Mouse (Mus musculus): Measurements from ENCODE around the gene Arl6ip4. TPM values are rescaled to one million over a fixed set of nuclear protein-coding genes. Genes with fewer than 3 reads are reported as not detected.

The Arl6ip4 gene
- total and polyA plus RNA-seq, 3 experiments = 17.5 to 41.5 (median 34.2) TPM

DNA sequence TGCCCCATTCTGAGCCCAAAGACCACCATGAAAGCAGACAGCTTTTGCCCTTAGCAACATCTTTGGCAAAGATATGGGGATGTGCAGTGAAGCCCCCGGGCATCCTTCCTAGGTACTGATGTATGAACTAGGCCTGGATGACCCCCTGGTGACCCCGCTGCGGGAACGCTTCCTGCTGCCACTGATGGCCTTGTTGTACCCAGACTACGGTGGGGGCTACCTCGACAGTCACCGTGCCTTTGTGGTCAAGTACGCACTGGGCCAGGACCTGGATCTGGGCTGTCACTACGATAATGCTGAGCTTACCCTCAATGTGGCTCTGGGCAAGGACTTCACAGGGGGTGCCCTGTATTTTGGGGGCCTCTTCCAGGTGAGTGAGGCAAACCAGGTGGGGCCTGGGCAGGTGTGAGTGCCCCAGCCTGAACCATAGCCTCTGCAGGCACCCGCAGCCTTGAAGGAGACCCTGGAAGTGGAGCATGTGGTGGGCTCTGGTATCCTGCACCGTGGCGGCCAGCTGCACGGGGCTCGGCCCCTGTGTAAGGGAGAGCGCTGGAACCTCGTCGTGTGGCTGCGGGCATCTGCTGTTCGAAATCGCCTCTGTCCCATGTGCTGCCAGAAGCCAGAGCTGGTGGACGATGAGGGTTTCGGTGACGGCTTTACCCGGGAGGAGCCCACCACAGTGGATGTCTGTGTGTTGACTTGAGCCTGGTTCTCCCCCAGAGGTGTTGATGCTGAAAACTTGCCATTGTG is 1.4 kb upstream of the Arl6ip4 start:
- Histone ChIP-seq H3K27me3 (ENCODE audit: control insufficient read depth, insufficient read depth, low read length) (no peaks in the 10 kb centered on the region), H3K9ac (ENCODE audit: low read depth, low read length) (no peak overlapping the region), H3K27ac (no peak overlapping the region), H3K4me3 (no peak overlapping the region), H3K79me2 (replicated peaks; ENCODE audit: control insufficient read depth, insufficient read depth, low read length) (peaks cover 5% of the 10 kb centered on the region; the same call in 1 of the 2 replicates), H3K36me3 (ENCODE audit: control insufficient read depth, insufficient read depth, low read length) (no peaks in the 10 kb centered on the region), H3K4me1 (ENCODE audit: control insufficient read depth, insufficient read depth, low read length) (peaks cover 13% of the 10 kb centered on the region)
- intact Hi-C loops (cut with DNase I) = loop anchor here (5.0 to 10.0 kb wide), 2 partner anchors 138 to 430 kb away; partner anchors contain the start of gene Tmed2
- 92% methylated on average over 24 of the region's 24 CpGs for WGBS
- TF ChIP-seq POLR2A (IDR thresholded peaks at IDR 0.05; ENCODE audit: insufficient read depth, low read depth, low read length) (no peak), CTCF (IDR thresholded peaks at IDR 0.05) (no peak), EP300 (IDR thresholded peaks at IDR 0.05; ENCODE audit: insufficient read depth, low read depth, low read length) (no peak)
- no peak for DNase-seq

DNA sequence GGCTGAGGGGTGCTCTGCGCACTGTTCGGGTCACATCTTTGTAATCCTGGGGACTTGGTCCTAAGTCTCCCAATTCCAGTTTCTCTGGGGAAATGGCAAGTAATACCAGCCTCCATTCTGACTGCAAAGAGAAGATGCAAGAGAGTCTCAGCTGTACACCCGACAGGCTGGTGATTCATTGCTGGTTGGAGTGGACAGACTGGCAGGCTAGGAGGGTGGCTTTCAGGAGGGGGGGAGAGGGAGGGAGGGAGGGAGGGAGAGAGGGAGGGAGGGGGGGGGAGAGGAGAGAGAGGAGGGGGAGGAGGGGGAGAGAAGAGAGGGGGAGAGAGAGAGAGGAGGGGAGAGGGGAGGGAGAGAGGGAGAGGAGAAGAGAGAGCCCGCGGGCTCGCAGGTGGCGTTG is 358 bp upstream of the Arl6ip4 start:
- Histone ChIP-seq H3K79me2 (replicated peaks; ENCODE audit: control insufficient read depth, insufficient read depth, low read length) (peaks cover 5% of the 10 kb centered on the region; the same call in 1 of the 2 replicates), H3K4me3 (peak overlapping the region; percentile 99), H3K9ac (ENCODE audit: low read depth, low read length) (peak overlapping the region; percentile 58), H3K36me3 (ENCODE audit: control insufficient read depth, insufficient read depth, low read length) (no peaks in the 10 kb centered on the region), H3K27ac (peak overlapping the region; percentile 82), H3K27me3 (ENCODE audit: control insufficient read depth, insufficient read depth, low read length) (no peaks in the 10 kb centered on the region), H3K4me1 (ENCODE audit: control insufficient read depth, insufficient read depth, low read length) (peaks cover 13% of the 10 kb centered on the region)
- 21% methylated on average over 7 of the region's 7 CpGs for WGBS
- TF ChIP-seq EP300 (IDR thresholded peaks at IDR 0.05; ENCODE audit: insufficient read depth, low read depth, low read length) = no peak
- TF ChIP-seq CTCF (IDR thresholded peaks at IDR 0.05) = no peak
- no peak for TF ChIP-seq POLR2A (IDR thresholded peaks at IDR 0.05; ENCODE audit: insufficient read depth, low read depth, low read length)
- DNase-seq = no peak
- intact Hi-C loops (cut with DNase I) = loop anchor here (10.0 kb wide), 1 partner anchor 429 kb away; the partner anchor contains the start of gene Tmed2

DNA sequence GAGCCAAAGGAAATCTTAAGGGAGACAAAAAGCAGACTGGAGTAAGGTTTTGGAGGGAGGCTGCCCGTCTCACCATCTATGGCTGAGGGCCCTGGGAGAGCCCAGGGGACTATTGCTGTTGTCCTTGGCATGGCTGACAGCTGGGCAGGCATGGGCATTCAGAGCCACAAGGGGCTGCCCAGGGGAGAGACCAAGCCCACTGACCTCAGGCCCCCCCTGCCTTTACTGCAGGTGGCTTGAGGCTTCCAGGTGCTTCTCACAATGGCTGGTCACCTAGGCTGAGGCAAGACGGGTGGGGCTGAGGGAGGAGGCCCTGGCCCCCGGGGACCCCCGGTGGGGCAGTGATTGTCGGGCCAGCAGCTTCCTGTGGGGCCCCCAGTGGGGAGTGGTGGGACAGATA is 3.3 kb downstream of the Arl6ip4 start:
- no peak overlapping the region for H3K27ac ChIP-seq
- DNase-seq = no peak
- H3K4me1 ChIP-seq (ENCODE audit: control insufficient read depth, insufficient read depth, low read length) = peaks cover 8% of the 10 kb centered on the region
- no peaks in the 10 kb centered on the region for H3K36me3 ChIP-seq (ENCODE audit: control insufficient read depth, insufficient read depth, low read length)
- H3K27me3 ChIP-seq (ENCODE audit: control insufficient read depth, insufficient read depth, low read length) = no peaks in the 10 kb centered on the region
- intact Hi-C loops (cut with DNase I) = loop anchor here (10.0 kb wide), 1 partner anchor 426 kb away; the partner anchor contains the start of gene Tmed2
- no peak overlapping the region for H3K4me3 ChIP-seq
- H3K79me2 ChIP-seq (replicated peaks; ENCODE audit: control insufficient read depth, insufficient read depth, low read length) = peaks cover 4% of the 10 kb centered on the region; the same call in 1 of the 2 replicates
- H3K9ac ChIP-seq (ENCODE audit: low read depth, low read length) = no peak overlapping the region
- 40% methylated on average over 5 of the region's 5 CpGs for WGBS
- TF ChIP-seq CTCF (IDR thresholded peaks at IDR 0.05) (no peak), EP300 (IDR thresholded peaks at IDR 0.05; ENCODE audit: insufficient read depth, low read depth, low read length) (no peak), POLR2A (IDR thresholded peaks at IDR 0.05; ENCODE audit: insufficient read depth, low read depth, low read length) (no peak)

DNA sequence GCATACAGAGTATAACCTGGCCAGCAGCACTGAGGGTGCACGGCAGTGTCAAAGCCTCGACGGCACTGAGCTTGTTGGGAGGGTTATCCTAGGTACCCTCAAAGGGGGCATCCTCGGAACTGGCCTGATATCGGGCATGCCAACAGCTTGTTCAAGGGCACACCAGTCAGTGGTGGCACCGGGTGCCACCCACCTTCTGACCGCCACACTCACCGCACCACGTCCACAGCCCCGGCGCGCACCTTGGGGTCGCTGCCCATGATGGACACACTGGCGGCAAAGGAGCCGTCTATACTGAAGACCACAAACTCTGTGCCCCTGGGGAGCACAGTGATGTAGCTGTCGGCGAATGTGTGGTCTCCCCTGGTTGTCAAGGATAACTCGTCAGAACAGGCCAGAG is 6.5 kb downstream of the Arl6ip4 start:
- intact Hi-C loops (cut with DNase I) = no loop called here
- no peaks in the 10 kb centered on the region for H3K36me3 ChIP-seq (ENCODE audit: control insufficient read depth, insufficient read depth, low read length)
- no peaks in the 10 kb centered on the region for H3K79me2 ChIP-seq (replicated peaks; ENCODE audit: control insufficient read depth, insufficient read depth, low read length)
- no peak overlapping the region for H3K9ac ChIP-seq (ENCODE audit: low read depth, low read length)
- H3K27me3 ChIP-seq (ENCODE audit: control insufficient read depth, insufficient read depth, low read length) = no peaks in the 10 kb centered on the region
- 88% methylated on average over 18 of the region's 18 CpGs for WGBS
- TF ChIP-seq POLR2A (IDR thresholded peaks at IDR 0.05; ENCODE audit: insufficient read depth, low read depth, low read length) = no peak
- no peak for TF ChIP-seq CTCF (IDR thresholded peaks at IDR 0.05)
- no peak for TF ChIP-seq EP300 (IDR thresholded peaks at IDR 0.05; ENCODE audit: insufficient read depth, low read depth, low read length)
- no peak for DNase-seq
- no peak overlapping the region for H3K27ac ChIP-seq
- no peaks in the 10 kb centered on the region for H3K4me1 ChIP-seq (ENCODE audit: control insufficient read depth, insufficient read depth, low read length)
- no peak overlapping the region for H3K4me3 ChIP-seq

DNA sequence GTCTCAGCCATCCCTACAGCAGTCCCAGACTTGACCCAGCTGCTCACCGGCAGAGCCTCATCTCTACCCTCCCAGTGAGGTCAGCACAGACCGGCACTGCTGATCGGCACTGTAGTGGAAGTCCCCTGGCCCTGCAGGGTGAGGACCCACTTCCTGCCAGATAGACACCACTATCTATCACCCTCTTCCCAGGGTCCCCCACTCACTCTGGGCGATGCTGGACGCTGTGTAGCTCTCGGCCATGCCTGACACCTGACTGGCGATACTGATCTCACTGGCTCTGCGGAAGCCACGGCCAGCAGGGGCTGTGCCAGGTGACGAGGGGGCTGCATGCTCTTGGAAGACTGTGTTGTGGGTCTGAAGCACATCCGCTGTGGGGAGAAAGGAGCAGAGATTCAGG is 9.2 kb downstream of the Arl6ip4 start:
- H3K9ac ChIP-seq (ENCODE audit: low read depth, low read length) = no peak overlapping the region
- intact Hi-C loops (cut with DNase I) = no loop called here
- H3K79me2 ChIP-seq (replicated peaks; ENCODE audit: control insufficient read depth, insufficient read depth, low read length) = no peaks in the 10 kb centered on the region
- H3K36me3 ChIP-seq (ENCODE audit: control insufficient read depth, insufficient read depth, low read length) = no peaks in the 10 kb centered on the region
- TF ChIP-seq POLR2A (IDR thresholded peaks at IDR 0.05; ENCODE audit: insufficient read depth, low read depth, low read length) = no peak
- no peak for TF ChIP-seq EP300 (IDR thresholded peaks at IDR 0.05; ENCODE audit: insufficient read depth, low read depth, low read length)
- TF ChIP-seq CTCF (IDR thresholded peaks at IDR 0.05) = no peak
- no peaks in the 10 kb centered on the region for H3K4me1 ChIP-seq (ENCODE audit: control insufficient read depth, insufficient read depth, low read length)
- no peaks in the 10 kb centered on the region for H3K27me3 ChIP-seq (ENCODE audit: control insufficient read depth, insufficient read depth, low read length)
- H3K4me3 ChIP-seq = no peak overlapping the region
- 84% methylated on average over 11 of the region's 11 CpGs for WGBS
- DNase-seq = no peak
- no peak overlapping the region for H3K27ac ChIP-seq

DNA sequence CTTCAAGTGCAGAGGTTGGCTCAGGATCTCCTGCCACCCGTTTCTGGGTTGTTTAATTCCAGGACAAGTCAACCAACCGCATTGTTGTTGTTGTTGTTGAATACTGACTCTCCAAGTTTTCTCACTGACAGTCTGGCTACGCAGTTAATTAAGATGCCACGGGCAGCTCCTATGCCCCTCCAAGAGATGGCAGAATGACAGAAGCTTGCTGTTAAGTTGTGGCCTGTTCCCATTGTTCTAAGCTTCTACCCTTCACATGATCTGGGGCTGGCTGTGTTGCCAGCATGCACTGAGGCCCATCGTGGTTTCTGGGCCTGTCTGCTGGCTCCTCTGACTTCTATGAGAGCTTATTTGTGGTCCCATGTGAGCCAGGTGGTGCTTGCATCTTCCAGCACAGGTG is 18.4 kb downstream of the Arl6ip4 start:
- DNase-seq = no peak
- H3K4me1 ChIP-seq (ENCODE audit: control insufficient read depth, insufficient read depth, low read length) = no peaks in the 10 kb centered on the region
- no peaks in the 10 kb centered on the region for H3K36me3 ChIP-seq (ENCODE audit: control insufficient read depth, insufficient read depth, low read length)
- no peaks in the 10 kb centered on the region for H3K27me3 ChIP-seq (ENCODE audit: control insufficient read depth, insufficient read depth, low read length)
- TF ChIP-seq EP300 (IDR thresholded peaks at IDR 0.05; ENCODE audit: insufficient read depth, low read depth, low read length) (no peak), POLR2A (IDR thresholded peaks at IDR 0.05; ENCODE audit: insufficient read depth, low read depth, low read length) (no peak), CTCF (IDR thresholded peaks at IDR 0.05) (no peak)
- 86% methylated on average over 5 of the region's 5 CpGs for WGBS
- H3K27ac ChIP-seq = no peak overlapping the region
- H3K9ac ChIP-seq (ENCODE audit: low read depth, low read length) = no peak overlapping the region
- H3K79me2 ChIP-seq (replicated peaks; ENCODE audit: control insufficient read depth, insufficient read depth, low read length) = no peaks in the 10 kb centered on the region
- no peak overlapping the region for H3K4me3 ChIP-seq
- intact Hi-C loops (cut with DNase I) = no loop called here
